Mouse (Mus musculus) megakaryocyte, embryonic 14.5 days (primary cell): Measurements from ENCODE around the gene Ebp. TPM values are rescaled to one million over a fixed set of nuclear protein-coding genes. Genes with fewer than 3 reads are reported as not detected.

Experiments
- H3K27me3 ChIP-seq: replicated peaks from 2 replicates; pipeline ENCODE3; 2012; ENCODE audit warnings: inconsistent platforms
- H3K36me3 ChIP-seq: replicated peaks from 2 replicates; pipeline ENCODE3; 2012; ENCODE audit warnings: low read length, inconsistent platforms, mixed read lengths
- H3K4me1 ChIP-seq: 2 replicates; pipeline ENCODE4 v1.6.1; 2012; ENCODE audit warnings: inconsistent platforms
- H3K4me3 ChIP-seq: replicated peaks from 2 replicates; pipeline ENCODE3; 2012; ENCODE audit warnings: moderate library complexity, mild to moderate bottlenecking, inconsistent platforms
- H3K9me3 ChIP-seq: 2 replicates; pipeline ENCODE4 v1.6.1; 2012; ENCODE audit warnings: inconsistent platforms
- FLI1 ChIP-seq: IDR thresholded peaks from 2 replicates; pipeline ENCODE4 v1.6.1; 2012; ENCODE audit warnings: low read length, inconsistent platforms, mixed read lengths
- GATA1 ChIP-seq: IDR thresholded peaks from 3 replicates; pipeline ENCODE4 v1.6.1; 2012; ENCODE audit warnings: mixed read lengths, low read length, inconsistent platforms, borderline replicate concordance
- polyA plus RNA-seq: library from polyadenylated mRNA; stranded (reverse); fragments of >175 nt; gene quantifications from 2 replicates; pipeline ENCODE4 v1.2.3, GENCODE M21; 2012; ENCODE audit warnings: low replicate concordance; ENCODE audit not compliant: insufficient read depth

The Ebp gene
- polyA plus RNA-seq, result 3.7 and 5.7 TPM in 2 replicates

DNA sequence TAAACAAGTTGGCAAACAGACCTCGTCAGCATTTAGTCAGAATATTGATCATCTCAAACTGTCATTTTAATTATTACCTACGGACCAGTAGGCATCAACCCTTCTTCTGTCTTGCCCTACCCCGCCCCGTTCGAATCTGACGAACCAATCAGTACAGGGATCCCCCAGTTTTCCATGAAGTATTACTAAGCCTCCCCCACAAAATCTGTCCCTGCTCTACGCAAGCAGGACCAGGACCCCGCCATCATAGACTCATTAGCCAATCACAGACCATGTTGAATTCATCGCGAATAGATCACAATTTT is at the start of gene Ebp:
TSS of gene Ebp (minus strand) at position 94 of the 305 bp plus-strand sequence.
- H3K9me3 ChIP-seq, result peaks cover 5% of the 10 kb centered on the region; the same call in 1 of the 2 replicates
- peaks cover 7% of the 10 kb centered on the region for H3K36me3 ChIP-seq
- no peak for TF ChIP-seq GATA1
- TF ChIP-seq FLI1, result no peak
- no peaks in the 10 kb centered on the region for H3K27me3 ChIP-seq
- peaks cover 22% of the 10 kb centered on the region; the same call in 1 of the 2 replicates for H3K4me1 ChIP-seq
- H3K4me3 ChIP-seq, result peak within 1 kb of the TSS; percentile 96

DNA sequence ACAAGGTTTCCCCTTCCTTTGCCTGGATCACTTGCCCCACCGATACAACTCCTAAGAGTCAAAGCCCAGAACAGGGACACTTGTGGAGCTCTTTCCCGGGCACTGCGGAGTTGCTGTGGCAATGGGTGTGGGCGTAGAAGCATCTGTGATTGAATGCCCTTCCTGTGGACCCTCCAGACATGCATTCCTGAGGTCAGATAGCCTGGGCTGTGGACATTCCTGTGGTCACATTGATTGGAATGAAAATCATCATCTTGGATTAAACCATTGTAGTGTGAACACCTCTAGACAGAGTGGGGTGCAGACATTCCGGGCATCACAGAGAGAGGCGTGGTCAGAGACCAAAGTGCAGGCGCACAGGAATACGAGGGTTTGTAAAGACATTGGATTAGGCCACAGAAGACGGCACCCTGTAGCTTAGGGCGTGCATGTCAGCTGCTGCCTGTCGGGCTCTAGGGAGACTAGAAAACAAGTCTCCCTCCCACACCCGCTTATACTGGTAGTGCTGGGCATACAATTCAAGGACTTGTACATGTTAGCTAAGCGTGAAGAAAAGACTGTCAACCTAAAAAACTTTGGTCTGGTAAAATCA is 45.6 kb upstream of the Ebp start:
- no peak overlapping the region for H3K4me3 ChIP-seq
- TF ChIP-seq GATA1 (no peak), FLI1 (no peak)
- no peaks in the 10 kb centered on the region; the same call in 1 of the 2 replicates for H3K4me1 ChIP-seq
- H3K27me3 ChIP-seq, result no peaks in the 10 kb centered on the region
- H3K36me3 ChIP-seq, result peaks cover 24% of the 10 kb centered on the region
- H3K9me3 ChIP-seq, result no peaks in the 10 kb centered on the region

DNA sequence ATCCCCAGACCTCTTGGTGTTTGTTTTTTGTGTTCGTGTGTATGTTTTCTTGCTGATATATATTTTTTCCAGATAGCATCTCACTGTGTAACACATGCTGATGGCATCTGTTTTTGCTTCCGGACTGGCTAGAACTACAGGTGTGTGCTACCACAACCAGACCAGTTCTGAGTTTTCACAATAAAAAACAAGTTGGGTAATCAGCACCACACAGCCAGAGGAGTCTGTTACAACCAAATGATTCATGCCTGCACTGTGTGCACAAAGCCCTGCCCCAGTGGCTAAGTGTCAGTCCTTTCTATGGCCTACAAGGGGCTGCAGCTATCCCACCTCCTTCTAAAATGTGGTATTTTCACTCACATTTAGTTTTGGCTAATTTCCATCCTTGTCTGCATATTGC is 43.4 kb upstream of the Ebp start:
- no peak overlapping the region for H3K4me3 ChIP-seq
- H3K36me3 ChIP-seq, result peaks cover 18% of the 10 kb centered on the region
- H3K9me3 ChIP-seq, result no peaks in the 10 kb centered on the region
- no peaks in the 10 kb centered on the region for H3K4me1 ChIP-seq
- no peak for TF ChIP-seq GATA1
- no peak for TF ChIP-seq FLI1
- no peaks in the 10 kb centered on the region for H3K27me3 ChIP-seq

DNA sequence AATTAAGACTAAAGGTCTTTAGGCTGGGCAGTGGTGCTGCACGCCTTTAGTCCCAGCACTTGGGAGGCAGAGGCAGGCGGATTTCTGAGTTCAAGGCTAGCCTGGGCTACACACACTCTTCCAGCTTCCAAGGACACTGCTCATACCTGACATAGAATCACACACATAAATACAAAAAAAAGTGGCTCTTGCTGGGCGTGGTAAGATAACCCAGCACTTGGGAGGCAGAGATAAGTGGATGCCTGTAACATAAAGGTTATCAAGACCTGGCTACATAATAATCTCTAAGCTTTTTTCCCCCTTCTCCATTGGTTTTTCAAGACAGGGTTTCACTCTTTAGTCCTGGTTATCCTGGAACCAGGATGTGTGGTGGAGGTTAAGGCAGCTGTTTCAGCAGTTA is 40.3 kb upstream of the Ebp start:
- Histone ChIP-seq H3K4me1 (no peaks in the 10 kb centered on the region), H3K9me3 (peaks cover 5% of the 10 kb centered on the region; the same call in 1 of the 2 replicates), H3K36me3 (no peaks in the 10 kb centered on the region), H3K27me3 (no peaks in the 10 kb centered on the region), H3K4me3 (no peak overlapping the region)
- TF ChIP-seq GATA1 (no peak), FLI1 (no peak)

DNA sequence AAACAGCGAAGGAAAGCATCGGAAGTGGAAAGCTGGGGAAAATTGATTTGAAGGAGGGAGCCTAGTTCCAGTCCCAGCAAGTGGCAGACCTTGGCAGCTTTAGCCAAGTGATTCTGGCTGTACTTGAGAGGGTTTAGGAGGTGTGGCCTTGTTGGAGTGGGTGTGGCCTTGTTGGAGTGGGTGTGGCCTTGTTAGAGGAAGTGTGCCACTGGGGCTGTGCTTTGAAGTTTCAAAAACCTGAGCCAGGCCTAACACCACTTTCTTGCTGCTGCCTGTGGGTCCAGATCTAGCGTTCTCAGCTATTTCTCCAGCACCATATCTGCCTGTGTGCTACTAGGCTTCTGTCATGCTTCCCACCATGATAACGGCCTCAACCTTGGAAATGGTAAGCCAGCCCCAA is 37.0 kb upstream of the Ebp start:
- Histone ChIP-seq H3K36me3 (no peaks in the 10 kb centered on the region), H3K4me1 (0 out of 2 replicates have a peak, but pooled peaks cover 3% of the 10 kb centered on the region)
- TF ChIP-seq GATA1, result no peak
- TF ChIP-seq FLI1, result no peak

DNA sequence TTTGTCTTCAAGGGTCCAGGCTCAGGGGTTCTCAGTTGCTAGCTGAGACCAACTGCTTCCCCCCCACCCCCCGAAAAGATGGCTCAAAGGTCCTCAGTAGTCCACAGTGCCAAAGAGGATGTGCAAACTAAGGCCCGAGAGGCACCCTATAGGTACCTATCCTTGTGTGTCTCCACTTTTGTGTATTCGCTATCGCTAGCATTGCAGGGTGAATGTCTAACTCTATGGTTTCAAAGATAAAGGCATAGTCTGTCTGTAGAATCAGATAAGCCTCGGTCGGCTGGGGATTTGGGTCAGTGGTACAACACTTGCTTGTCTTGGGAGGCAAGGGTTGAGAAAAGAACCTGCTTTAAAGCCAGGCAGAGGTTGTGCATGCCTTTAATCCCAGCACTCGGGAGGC is 30.2 kb upstream of the Ebp start:
- 0 out of 2 replicates have a peak, but pooled peaks cover 3% of the 10 kb centered on the region for H3K9me3 ChIP-seq
- H3K4me3 ChIP-seq, result no peak overlapping the region
- TF ChIP-seq FLI1 (no peak), GATA1 (no peak)
- no peaks in the 10 kb centered on the region for H3K36me3 ChIP-seq
- H3K27me3 ChIP-seq, result peaks cover 13% of the 10 kb centered on the region
- peaks cover 3% of the 10 kb centered on the region; the same call in 1 of the 2 replicates for H3K4me1 ChIP-seq

More for the DNA sequence above, 37.0 kb upstream of the Ebp start:
- Histone ChIP-seq H3K27me3 (no peaks in the 10 kb centered on the region), H3K4me3 (no peak overlapping the region), H3K9me3 (peaks cover 5% of the 10 kb centered on the region; the same call in 1 of the 2 replicates)

DNA sequence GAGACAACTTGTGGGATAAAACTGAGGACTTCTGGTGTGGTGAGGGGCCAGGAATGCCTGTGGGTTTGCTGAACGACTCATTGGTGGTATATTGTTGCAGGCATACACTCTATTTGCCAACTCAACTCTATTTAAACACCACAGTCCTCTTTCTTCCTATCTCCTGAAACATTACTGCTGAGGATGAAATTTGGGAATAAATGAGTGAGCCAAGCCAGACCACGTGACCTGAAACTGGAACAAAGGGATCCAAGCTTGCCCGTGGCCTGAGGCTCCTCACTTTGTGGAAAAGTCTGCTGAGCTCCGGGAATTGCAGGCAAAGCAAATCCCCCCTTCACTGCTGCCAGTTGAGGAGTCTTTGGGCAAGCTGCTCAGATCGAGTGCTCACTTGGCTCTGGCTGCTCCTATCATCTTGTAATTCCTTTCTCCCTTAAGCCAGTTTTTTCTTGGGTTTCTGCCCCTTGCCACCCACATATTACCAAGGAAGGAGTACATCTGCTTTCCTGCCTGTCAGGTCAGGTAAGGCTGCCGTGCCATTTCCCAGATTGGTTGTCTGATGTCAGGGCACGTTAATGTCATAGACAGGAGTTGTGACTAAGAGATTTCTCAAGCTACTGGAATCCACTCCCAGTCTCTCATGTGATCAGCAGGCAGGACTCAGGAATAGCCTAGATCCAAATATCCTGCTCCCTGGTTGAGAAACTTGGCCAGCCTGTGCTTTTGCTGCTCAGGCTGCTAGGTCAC is 29.5 kb upstream of the Ebp start:
- TF ChIP-seq GATA1 (no peak), FLI1 (no peak)
- 0 out of 2 replicates have a peak, but pooled peaks cover 3% of the 10 kb centered on the region for H3K9me3 ChIP-seq
- peaks cover 17% of the 10 kb centered on the region for H3K27me3 ChIP-seq
- H3K4me1 ChIP-seq, result peaks cover 3% of the 10 kb centered on the region; the same call in 1 of the 2 replicates
- H3K36me3 ChIP-seq, result no peaks in the 10 kb centered on the region
- H3K4me3 ChIP-seq, result no peak overlapping the region

DNA sequence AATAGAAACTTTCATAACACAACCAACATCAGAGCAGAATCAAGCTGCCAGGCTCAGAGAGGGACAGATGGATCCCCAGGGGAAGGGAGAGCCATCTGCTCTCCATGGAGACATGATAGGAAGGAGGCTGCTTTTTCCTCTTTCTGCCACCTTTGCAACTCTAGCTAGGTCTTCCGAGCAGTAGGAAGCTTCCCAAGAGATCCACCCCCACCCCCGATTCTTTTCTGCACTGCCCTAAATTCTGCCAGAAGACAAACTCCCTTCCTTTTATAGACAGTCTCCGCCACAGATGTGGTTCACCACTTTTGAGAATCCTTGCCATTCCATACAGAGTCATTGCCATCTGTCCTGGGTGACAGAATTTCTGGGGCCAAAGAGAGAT is 29.0 kb upstream of the Ebp start:
- Histone ChIP-seq H3K4me3 (no peak overlapping the region), H3K9me3 (0 out of 2 replicates have a peak, but pooled peaks cover 3% of the 10 kb centered on the region), H3K4me1 (peaks cover 3% of the 10 kb centered on the region; the same call in 1 of the 2 replicates), H3K27me3 (peaks cover 18% of the 10 kb centered on the region), H3K36me3 (no peaks in the 10 kb centered on the region)
- no peak for TF ChIP-seq GATA1
- no peak for TF ChIP-seq FLI1

DNA sequence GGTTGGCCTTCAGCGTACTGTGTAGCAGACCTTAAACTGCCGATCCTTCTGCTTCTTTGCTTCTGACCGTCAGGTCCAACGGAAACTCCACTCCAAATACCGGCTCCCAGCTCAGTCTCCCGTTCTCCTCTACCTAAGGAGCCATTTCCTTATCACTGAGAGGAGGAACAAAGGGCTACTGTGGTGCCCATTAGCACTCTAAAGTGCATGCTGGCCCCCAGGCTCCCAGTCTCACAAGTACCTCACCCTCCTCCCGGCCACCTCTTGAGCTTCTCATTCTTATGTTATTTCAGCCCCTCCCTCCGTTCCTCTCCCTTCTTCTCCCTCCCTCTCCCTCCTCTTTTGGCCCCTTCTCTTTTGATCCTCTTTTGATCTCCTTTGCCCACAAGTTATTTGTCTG is 26.3 kb upstream of the Ebp start:
- H3K27me3 ChIP-seq, result peaks cover 15% of the 10 kb centered on the region
- TF ChIP-seq GATA1 (no peak), FLI1 (no peak)
- H3K4me1 ChIP-seq, result no peaks in the 10 kb centered on the region; the same call in 1 of the 2 replicates
- no peak overlapping the region for H3K4me3 ChIP-seq
- H3K36me3 ChIP-seq, result no peaks in the 10 kb centered on the region
- 0 out of 2 replicates have a peak, but pooled peaks cover 3% of the 10 kb centered on the region for H3K9me3 ChIP-seq

DNA sequence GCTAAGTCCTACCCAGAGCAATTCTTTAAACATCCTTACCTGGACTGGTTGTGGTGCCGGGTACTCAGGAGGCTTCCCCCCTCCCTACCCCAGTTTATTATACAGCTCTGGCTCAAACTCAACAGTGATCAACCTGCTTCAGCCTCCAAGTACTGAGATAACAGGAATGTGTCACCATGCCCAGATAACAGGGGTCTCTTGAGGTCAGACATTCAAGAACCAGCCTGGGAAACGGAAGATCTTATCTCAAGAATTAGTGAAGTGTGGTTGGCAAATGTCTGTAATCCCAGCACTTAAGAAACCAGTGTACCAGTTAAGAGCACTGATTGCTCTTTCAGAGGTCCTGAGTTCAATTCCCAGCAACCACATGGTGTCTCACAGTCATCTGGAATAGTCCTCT is 24.8 kb upstream of the Ebp start:
- H3K27me3 ChIP-seq, result peaks cover 15% of the 10 kb centered on the region
- no peaks in the 10 kb centered on the region for H3K36me3 ChIP-seq
- 0 out of 2 replicates have a peak, but pooled peaks cover 3% of the 10 kb centered on the region for H3K9me3 ChIP-seq
- H3K4me1 ChIP-seq, result no peaks in the 10 kb centered on the region; the same call in 1 of the 2 replicates
- no peak overlapping the region for H3K4me3 ChIP-seq
- no peak for TF ChIP-seq GATA1
- no peak for TF ChIP-seq FLI1
